1 mouse cellular context compared by ENCODE assay signal in genomic region chr11:69584008-69584407, GRCm38 (mm10).
A peak's percentile ranks its signal among the peaks of the same experiment; 100 is the strongest.
TF ChIP-seq lines count a peak whose summit lies in the region.

No protein-coding gene starts in this region.

TF ChIP-seq in MEL, 35 proteins besides CTCF, POLR2A, EP300 and RAD21:
- TF ChIP-seq E2F4 (IDR thresholded peaks at IDR 0.05; ENCODE audit: borderline replicate concordance, low read depth, low read length) (no peak), MAFK (IDR thresholded peaks at IDR 0.05; ENCODE audit: borderline replicate concordance, low read depth, low read length) (0 out of 2 replicates have a peak, but pooled peaks have one; percentile 50)
